In genomic region chr4:133003316-133004018, GRCm38 (mm10) we compare ENCODE assay signal across 12 mouse cellular contexts. TPM values are rescaled to one million over a fixed set of nuclear protein-coding genes. Genes with fewer than 3 reads are reported as not detected.
DNase-seq lines count a peak whose midpoint lies in the region; ATAC-seq and TF ChIP-seq lines count a peak whose summit lies in the region.
"Had no signal": no experiment of that assay in that cellular context is flagged by ENCODE, and none has a peak within 500 bp of the region (broad histone marks: within the 10 kb centered on the region; RNA-seq: fewer than 3 reads in every experiment).

No protein-coding gene starts in this region.

- TF ChIP-seq CTCF in heart, postnatal 0 days (IDR thresholded peaks at IDR 0.05; ENCODE audit: low read depth), result no peak

- no peaks in the 10 kb centered on the region for H3K27me3 ChIP-seq in heart, postnatal 0 days (ENCODE audit: control insufficient read depth, insufficient read depth, low read length)
- no peaks in the 10 kb centered on the region for H3K27me3 ChIP-seq in neural tube, embryonic 12.5 days (replicated peaks)

- intact Hi-C loops in left cerebral cortex, postnatal 4 days (cut with DNase I), result loop anchor here (10.0 kb wide), 1 partner anchor 451 kb away; no protein-coding TSS in a partner anchor
- intact Hi-C loops in left cerebral cortex, postnatal 36 days (cut with DNase I), result no loop called here

- no peaks in the 10 kb centered on the region for H3K9me3 ChIP-seq in heart, postnatal 0 days (replicated peaks; ENCODE audit: control insufficient read depth, low read length)
- no peaks in the 10 kb centered on the region for H3K9me3 ChIP-seq in neural tube, embryonic 12.5 days

- TF ChIP-seq EP300 in heart, postnatal 0 days (IDR thresholded peaks at IDR 0.05; ENCODE audit: low read depth), result no peak

- H3K27ac ChIP-seq in heart, postnatal 0 days (ENCODE audit: low read depth), result peak overlapping the region; percentile 86
- H3K27ac ChIP-seq in neural tube, embryonic 12.5 days, result no peak overlapping the region
- H3K27ac ChIP-seq: liver, embryonic 14.5 days had no signal

- peaks cover 9% of the 10 kb centered on the region; the same call in 1 of the 2 replicates for H3K4me1 ChIP-seq in heart, postnatal 0 days (ENCODE audit: control insufficient read depth, insufficient read depth)
- H3K4me1 ChIP-seq in neural tube, embryonic 12.5 days, result peaks cover 20% of the 10 kb centered on the region

- H3K9ac ChIP-seq in heart, postnatal 0 days (replicated peaks; ENCODE audit: low read depth, low read length), result no peak overlapping the region
- H3K9ac ChIP-seq in neural tube, embryonic 12.5 days, result no peak overlapping the region
- H3K9ac ChIP-seq: liver, embryonic 14.5 days had no signal

- ATAC-seq in heart, postnatal 0 days (ENCODE audit: insufficient read depth, low read depth), result peak; percentile 71
- no peak for ATAC-seq in neural tube, embryonic 12.5 days (ENCODE audit: low FRiP score, low read depth)

- H3K36me3 ChIP-seq in heart, postnatal 0 days (replicated peaks; ENCODE audit: control insufficient read depth, insufficient read depth, low read length), result no peaks in the 10 kb centered on the region
- no peaks in the 10 kb centered on the region for H3K36me3 ChIP-seq in neural tube, embryonic 12.5 days

- DNase-seq in left cerebral cortex, postnatal 4 days, result peak; percentile 65
- no peak for DNase-seq in left cerebral cortex, postnatal 36 days (ENCODE audit: low spot score in 2 of 2)
- peak; percentile 40 for DNase-seq in cerebellum, postnatal 36 days
- peak; percentile 37 for DNase-seq in heart, postnatal 0 days (ENCODE audit: low spot score)
- DNase-seq in embryo, embryonic 10.5 days (ENCODE audit: low spot score), result no peak
- DNase-seq in kidney, adult 9 months, result no peak
- no peak for DNase-seq in adrenal gland, adult 18-20 months (ENCODE audit: low spot score in 2 of 2)
- DNase-seq: adrenal gland, adult 2 months; embryo, embryonic 11 days; gastrocnemius, postnatal 36 days had no signal

- peak overlapping the region; percentile 35; the same call in 1 of the 2 replicates for H3K4me2 ChIP-seq in heart, postnatal 0 days (ENCODE audit: low read depth, low read length)
- H3K4me2 ChIP-seq in neural tube, embryonic 12.5 days (replicated peaks), result peak overlapping the region; percentile 27; the same call in 1 of the 2 replicates

- H3K4me3 ChIP-seq in heart, postnatal 0 days (ENCODE audit: low read depth, low read length), result no peak overlapping the region
- H3K4me3 ChIP-seq in neural tube, embryonic 12.5 days, result no peak overlapping the region

- 28% methylated on average over 21 of the region's 21 CpGs for WGBS in heart, postnatal 0 days
- 39% methylated on average over 21 of the region's 21 CpGs for WGBS in neural tube, embryonic 12.5 days

RNA-seq across cellular contexts. Expression of gene Ahdc1, which starts 7.6 kb away (rescaled TPM):
- total RNA-seq in left cerebral cortex, postnatal 4 days (2021), result 100 to 1,000 TPM in 1 of 2 experiments, 10 to 100 TPM in 1; 94.1 to 102 TPM
- 100 to 1,000 TPM in 1 of 2 experiments, 10 to 100 TPM in 1; 91.3 to 110 TPM for total RNA-seq in left cerebral cortex, postnatal 36 days (2021)
- total RNA-seq in heart, postnatal 0 days (2014; rRNA removed; ENCODE audit: low replicate concordance), result 40.5 and 57.2 TPM in 2 replicates
- polyA plus RNA-seq in heart, postnatal 0 days (2015; fragmentation: Nextera tagmentation; extraction: Ambion mirVana), result 4.6 and 5.2 TPM in 2 replicates
- polyA plus RNA-seq in neural tube, embryonic 12.5 days (2016; fragmentation: Nextera tagmentation; extraction: Ambion mirVana), result 10.5 TPM in 2 replicates
- 10 to 100 TPM; 72.1 to 86.9 TPM for total RNA-seq in adrenal gland, adult 18-20 months (2021)

RNA-seq across cellular contexts. Expression of gene Fgr, which starts 29.6 kb away (rescaled TPM):
- under 1 TPM; 0.42 to 0.44 TPM for total RNA-seq in left cerebral cortex, postnatal 4 days (2021)
- total RNA-seq in left cerebral cortex, postnatal 36 days (2021), result under 1 TPM in 1 of 2 experiments, not detected in 1; 0.17 TPM
- 0.04 and 0.19 TPM in 2 replicates for total RNA-seq in heart, postnatal 0 days (2014; rRNA removed; ENCODE audit: low replicate concordance)
- polyA plus RNA-seq in heart, postnatal 0 days (2015; fragmentation: Nextera tagmentation; extraction: Ambion mirVana), result 0.31 and 0.37 TPM in 2 replicates
- polyA plus RNA-seq in neural tube, embryonic 12.5 days (2016; fragmentation: Nextera tagmentation; extraction: Ambion mirVana), result 0.22 and 0.28 TPM in 2 replicates
- total RNA-seq in adrenal gland, adult 18-20 months (2021), result under 1 TPM; 0.43 to 0.58 TPM

Comparison
In these comparisons a context has a peak if more than half of its experiments do, and no peak if none do; other contexts are left out.
1. DNase-seq: peak in left cerebral cortex, postnatal 4 days (single experiment), cerebellum, postnatal 36 days (2 of 2) and heart, postnatal 0 days (single experiment); none in left cerebral cortex, postnatal 36 days (0 of 2), embryo, embryonic 10.5 days (single experiment), kidney, adult 9 months (single experiment) and adrenal gland, adult 18-20 months (0 of 2).